Mouse (Mus musculus): ENCODE results near the gene Lmntd1.

The Lmntd1 gene

DNA sequence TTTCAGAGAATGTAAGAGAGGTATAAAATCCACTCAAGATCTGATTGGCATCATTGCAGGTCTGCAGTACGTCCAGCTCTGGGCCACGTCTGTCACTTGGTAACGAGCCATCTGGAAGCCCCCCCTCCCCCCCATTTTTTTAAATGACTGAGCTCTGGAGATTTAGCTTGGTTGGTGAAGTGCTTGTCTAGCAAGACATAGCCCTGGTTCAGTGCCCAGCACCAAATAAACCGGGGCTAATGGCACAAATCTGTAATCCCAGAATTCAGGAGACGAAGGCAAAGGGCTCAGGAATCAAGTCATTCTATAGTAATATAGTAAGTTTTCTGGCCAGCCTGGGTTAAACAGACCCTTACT lies 130.8 kb downstream of the Lmntd1 start:
- no peak for DNase-seq

DNA sequence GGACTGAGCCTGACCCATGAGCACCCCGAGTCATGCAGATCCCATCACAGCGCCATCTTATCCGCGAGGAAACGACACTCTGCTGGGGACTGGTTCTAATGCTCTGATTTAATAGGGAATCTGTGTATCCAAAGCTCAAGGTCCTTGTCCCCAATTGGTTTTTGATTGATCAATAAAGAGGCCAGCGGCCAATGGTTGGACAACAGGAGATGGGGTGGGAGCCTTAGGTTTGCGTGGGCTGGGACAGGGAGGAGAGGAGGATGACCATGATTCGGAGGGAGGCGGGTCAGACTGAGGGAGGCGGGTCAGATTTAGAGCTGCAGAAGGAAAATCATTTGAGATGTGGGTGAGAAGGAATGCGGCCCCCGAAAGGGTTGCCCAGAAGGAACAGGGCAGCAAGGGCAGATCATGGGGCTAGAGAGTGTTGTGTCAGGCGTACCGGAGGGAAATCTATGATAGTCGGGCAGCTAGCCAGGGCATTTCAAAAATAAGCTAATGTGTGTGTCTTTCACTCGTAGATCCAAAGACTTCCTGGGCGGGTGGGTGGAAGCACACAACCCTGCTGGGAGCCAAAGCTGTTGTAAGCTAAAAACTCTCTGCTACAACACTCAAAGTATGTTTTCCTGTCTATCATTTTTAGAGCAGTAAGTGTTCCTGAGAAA lies 131.3 kb downstream of the Lmntd1 start:
- DNase-seq: peak; percentile 40

DNA sequence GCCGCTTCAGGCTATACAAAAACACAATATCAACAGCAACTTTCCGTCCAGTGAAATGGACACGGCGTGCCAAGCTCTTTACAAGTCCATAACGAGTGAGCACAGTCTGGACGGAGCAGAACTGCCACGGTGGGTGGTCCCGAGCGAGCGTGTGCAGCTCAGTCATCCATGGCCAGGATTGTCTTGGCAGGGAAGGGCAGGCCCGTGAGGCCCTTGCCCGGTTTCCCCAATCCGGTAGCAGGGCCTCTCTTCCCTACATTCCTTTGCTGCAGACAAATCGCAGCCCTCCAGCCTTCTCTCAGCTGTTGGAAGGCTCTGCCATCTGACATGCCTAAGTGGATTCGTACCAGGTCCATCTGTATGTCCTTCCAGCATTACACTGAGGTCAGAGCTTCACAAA lies 132.2 kb downstream of the Lmntd1 start:
- peak; percentile 31 for DNase-seq

DNA sequence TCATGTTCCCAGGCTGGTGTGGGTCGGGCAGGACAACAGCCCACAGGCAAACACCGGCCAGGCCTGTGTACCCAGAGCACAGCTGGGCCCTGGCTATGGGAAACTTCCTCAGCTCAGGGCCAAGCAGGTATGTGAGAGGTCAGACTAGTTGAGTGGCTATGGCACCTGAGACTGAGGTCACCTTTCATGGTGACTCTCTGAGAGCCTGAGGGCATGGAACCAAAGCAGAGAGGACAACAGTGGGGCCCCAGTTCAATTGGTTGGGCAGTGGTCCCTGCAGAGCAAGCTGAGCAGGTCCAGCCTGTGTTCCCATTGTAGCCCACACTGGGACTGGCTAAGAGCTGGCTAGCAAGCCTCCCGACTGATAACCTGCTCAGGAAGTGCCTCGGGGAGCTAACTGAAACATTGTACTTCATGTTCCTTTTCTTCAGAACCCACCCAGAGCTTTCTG lies 135.3 kb downstream of the Lmntd1 start:
- no peak for DNase-seq

DNA sequence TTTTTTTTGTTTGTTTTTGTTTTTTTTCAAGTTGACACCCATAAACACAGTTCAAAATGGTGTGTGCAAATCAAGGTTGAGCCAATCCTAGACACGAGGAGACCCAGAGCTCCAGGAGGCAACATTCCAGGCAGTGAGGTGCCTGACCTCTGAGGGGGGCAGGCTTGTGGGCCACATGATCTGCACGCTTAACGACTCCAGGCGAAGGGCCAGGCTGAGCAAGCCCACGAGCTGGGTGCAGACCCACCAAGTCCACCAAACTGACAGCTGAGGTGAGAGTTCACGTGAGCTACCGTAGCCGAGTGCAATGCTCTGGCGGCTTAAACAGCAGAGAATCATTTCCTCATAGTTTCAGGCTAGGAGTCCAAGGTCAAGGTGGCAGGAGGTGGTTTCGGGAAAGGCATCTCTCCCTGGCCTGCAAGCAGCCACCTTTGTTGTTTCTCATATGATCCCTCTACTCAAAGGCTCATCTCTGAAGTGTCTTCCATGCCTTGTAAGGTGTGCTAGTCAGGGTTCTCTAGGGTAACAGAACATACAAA lies 136.7 kb downstream of the Lmntd1 start:
- DNase-seq: no peak

DNA sequence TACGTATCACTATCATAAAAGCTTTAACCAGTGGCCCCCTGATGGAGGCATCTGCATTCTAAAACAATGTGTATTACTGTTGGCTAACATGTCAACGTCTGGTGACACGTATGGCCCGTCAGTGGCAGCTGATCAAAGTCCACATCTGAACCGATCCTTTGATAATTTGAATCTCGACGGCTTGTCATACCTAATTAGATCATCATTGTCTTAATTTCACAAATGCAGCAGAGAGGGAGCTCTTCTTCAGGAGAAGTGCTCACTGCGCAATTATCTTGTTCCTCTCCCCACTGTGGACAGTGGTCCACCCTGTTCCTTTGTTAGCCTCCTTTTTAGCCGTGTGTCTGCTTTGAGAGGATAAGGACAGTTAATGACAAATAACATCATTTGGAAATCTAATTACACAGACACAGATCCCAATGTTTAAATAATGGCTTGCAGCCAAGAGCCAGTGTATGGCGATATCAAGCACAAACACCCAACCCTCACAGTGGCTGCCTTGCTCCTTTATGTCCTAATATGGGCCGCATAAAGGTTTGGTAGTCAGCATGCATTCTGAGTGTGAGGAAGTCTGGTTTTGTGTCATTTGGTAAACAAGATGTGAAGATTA lies 142.4 kb downstream of the Lmntd1 start:
- DNase-seq: no peak

DNA sequence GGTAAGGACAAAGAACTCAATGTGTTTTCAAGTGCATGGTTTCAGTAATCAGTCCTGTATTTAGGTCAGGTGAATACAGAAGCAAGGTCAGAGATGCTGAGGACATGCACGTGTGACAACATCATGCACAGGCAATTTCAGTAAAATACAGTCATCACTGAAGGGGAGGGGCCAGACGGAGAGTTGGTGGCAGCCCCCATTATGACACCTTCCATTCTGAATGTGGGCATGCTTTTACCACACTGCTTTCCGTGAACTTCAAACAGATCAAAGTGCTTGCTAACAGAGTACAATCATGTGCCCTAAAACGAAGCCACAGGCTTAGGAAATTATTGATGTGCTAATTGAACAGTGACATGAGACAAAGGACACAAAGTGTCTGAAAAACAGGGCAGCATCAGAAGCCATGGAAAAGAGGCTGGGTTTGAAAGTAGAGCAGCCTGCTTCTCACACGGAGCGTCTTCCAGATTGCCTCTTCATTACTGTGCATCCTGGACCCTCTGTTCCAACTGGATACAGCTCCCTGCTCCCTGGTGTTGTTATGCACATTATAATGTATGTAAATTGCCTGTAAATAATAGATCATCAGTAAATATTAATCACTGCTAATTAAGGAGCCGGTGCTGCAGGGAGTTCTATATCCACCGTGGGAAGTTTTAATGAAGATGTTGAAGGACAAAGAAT lies 144.7 kb downstream of the Lmntd1 start:
- DNase-seq: no peak

DNA sequence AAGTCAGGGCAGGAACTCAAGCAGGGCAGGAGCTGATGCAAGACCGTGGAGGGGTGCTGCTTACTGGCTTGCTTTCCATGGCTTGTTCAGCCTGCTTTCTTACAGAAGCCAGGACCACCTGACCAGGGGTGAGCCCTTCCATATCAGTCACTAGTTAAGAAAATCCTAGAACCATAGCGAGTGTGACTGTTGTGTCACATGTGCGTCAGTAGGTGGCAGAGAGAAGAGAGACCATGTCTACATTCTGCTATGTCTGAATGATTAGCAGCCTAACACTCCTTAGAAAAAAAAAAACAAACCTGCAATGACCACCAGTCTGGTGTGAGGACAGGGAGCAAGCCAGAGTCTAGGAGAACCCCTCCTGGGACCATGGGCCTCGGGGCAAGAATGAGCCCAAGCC lies 150.1 kb downstream of the Lmntd1 start:
- DNase-seq: no peak

DNA sequence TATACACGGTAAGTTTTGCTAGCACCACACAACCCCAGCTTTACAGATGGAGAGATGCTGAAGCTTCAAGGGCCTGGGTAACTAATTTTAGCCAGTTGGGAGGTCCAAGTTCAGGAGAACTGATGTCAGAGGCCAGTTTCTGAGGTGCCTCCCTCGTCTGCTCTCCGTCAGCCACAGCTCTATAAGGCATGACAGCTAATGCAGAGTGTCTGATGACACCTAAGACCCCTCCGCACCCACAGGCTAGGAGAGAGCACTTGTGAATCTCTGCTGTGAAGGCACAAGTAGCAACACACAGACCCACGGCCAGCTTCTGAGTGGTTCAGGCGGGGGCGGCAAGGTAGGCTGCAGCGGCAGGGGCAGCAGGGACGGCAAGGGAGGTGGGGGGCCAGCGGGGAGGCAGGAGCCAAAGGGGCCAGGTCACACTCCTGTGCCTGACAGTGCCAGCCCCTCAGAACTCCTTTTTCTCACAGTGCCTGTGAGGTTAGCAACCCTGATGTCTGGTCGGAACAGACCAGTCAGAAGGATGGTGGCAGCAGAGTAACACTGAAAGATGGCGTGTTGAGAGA lies 151.4 kb downstream of the Lmntd1 start:
- no peak for DNase-seq

DNA sequence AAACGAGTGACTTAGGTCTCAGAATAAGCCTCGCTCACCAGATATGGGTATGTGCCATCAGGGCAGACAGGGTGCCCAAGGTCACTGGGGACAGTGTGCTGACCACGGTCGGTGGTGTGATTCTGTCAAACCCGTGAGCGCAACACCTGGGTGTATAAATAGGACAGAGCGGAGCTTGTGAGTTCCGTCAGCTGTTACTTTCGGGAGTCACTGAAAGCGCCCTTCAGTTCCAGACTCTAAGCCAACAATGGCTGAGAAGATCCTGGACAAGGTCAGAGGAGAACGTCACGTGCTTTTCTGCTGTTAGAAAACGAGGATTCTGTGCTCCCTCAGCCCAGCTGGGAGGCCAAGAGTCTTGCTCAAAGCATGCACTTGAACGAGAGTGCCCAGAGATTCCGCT lies 157.1 kb downstream of the Lmntd1 start:
- peak; percentile 34 for DNase-seq

DNA sequence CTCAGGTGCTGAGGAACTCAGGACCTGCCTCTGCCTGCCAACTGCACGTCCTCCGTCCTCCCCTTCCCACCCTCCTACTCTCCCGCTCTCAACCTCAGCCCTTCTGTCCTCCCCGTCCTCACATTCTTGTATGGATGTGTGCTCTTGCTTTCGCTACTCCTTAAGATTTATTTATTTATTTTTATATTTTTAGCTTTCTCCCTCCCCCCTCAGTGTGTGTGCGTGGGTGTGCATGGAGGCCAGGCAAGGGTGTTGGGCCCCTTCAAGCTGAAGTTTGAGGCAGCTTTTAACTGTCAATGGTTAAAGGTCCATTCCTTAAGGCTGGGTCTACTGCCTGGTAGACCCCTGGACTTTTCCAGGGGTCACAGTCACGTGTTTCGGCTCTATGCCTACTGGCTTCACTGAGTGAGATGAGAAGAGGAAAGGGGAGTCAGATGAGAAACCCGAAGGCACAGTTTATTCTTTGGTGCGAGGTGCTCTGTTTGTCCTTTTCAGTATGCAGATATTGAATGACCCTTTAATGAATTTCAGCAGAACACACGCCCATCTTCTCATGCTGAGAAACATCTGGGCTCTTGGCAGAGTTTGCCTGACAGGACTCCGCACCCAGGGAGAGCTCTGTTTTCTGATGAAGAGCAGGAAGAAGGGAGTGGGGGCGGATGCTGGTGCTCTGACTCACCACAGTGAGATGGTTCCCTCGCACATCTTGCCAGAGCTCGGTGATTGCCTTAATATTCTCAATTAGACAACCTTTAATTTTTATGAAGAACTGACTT lies 163.3 kb downstream of the Lmntd1 start:
- DNase-seq: peak; percentile 32

DNA sequence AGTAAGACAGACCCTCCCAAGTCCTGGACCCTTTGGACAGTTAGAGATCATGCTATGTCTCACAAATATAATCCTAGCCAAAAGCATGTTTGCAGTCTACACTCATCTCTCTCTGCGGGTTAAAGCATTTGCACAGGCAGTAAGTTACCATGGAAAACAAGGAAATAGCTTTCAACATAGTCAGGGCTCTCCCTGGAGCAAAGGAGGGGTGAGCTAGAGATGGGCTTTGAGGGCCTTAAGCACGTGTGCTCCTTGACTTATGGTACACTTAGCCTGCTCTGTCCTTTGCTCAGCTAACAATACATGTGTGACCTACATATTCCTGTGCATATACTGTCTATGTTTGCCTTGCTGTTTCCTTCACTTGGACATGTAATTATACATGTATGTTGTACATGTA lies 165.8 kb downstream of the Lmntd1 start:
- no peak for DNase-seq

DNA sequence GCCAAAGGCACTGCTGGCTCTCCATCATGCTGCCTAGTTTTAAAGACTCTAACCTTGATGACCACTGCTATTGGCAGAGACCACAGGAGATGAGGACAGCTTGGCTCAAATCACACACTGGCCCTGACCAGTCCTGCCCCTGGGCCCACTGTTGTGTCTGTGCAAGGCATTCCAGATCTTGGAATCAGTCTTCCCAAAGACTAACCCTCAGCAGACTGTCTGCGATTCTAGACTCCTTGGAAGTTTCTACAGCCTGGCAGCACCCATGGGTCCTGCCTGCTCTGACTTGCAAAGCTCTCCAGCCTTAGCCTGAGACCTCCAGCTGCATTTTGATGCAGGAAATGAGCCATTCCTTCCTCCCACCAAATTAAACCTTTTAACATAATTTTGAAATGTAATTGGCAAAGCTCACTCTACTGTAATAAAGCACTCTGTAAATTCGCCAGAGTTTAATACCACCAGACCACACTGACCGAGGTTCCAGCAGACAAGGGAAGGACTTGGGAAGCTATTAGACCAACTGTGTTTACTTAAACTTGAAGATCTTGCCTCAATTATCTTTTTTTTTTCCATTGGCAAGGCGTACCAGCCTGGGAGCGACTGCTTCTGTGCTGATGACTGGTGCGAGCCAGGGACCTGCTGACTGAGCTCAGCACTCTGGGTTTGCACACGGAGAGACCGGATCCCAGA lies 168.2 kb downstream of the Lmntd1 start:
- no peak for DNase-seq

DNA sequence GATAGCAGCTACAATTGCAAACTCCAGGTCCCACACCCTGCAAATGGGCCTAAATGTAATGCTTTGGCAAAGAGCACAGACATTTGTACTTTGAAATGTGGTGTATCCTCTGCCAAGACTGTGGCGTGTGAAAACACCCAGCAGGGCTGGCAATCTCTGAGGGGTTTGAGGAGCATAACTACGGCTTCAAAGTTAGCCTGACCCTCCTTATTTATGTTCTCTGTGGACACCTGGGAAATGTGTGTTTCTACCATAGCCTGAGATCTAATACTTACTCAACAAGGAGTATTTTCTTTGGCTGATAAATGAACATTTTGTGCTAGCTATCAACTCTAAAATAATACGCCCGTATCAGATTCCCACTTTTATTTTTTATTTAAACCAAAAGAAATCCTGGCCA lies 168.7 kb downstream of the Lmntd1 start:
- DNase-seq: no peak

DNA sequence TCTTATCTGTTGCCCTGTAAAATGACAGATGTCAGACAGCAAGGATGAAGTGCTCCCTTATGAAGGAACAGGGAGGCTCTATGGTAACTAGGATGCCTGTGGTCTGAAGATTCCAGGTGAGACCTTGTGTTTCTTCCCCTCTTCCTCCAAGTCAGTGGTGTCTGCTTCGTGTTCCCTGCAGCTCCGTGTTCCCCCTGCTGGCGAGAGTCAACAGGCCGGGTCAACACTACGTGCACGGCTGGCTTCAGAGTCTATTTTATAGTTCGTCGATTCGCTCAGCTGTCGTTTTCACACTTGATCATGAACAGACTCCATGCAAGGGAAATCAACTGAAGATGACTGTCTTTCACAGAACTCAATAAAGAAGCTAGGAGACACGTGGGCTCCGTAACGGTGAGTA lies 171.3 kb downstream of the Lmntd1 start:
- DNase-seq: peak; percentile 38

DNA sequence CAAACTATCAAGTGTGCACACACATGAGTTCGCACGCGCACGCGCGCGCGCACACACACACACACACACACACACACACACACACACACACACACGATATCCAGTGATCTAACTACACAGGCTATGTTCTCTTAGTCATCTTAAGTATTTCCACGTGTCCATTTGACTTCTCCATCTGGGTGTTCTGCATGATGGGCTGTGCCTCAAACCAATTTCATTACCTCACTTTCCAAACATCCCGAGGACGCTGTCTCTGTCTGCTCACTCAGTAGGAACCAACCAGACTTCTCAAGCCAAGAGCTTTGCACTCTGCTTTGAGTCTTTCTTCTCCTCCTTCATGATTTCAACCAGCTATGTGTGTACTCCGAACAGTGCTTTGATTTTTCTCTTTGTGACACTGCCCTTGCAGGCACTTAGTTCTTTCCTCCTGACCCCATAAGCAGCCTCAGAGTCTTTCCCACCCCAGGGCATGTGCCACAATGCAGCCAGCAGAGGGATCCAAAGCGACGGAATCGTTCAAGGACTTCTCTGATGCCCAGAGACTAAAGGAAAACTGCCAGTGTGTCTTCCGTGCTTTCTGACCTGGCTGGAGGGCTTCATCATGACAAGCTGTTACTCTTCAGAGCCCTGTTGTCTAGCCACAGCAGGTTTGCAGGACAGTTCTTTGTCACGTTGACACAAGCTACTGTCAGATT lies 172.6 kb downstream of the Lmntd1 start:
- DNase-seq: peak; percentile 67

DNA sequence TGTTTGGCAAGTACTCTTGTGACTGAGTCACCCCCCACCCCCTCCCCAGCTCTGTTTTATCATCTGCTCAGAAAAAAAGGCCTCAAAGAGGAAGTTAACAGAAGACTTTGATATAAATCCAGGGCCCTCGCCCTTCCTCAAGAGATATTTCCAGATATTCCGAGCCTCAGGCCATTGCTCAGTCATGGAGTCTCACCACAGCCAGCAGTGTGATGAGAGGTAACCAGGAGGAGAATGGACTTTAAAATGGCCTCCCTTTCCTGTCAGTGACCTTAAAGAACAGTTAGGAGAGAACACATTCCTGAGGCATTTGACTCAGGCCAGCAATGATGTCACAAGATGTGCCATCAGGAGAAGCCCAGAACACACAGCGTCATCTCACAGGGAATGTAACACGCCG lies 175.3 kb downstream of the Lmntd1 start:
- no peak for DNase-seq

DNA sequence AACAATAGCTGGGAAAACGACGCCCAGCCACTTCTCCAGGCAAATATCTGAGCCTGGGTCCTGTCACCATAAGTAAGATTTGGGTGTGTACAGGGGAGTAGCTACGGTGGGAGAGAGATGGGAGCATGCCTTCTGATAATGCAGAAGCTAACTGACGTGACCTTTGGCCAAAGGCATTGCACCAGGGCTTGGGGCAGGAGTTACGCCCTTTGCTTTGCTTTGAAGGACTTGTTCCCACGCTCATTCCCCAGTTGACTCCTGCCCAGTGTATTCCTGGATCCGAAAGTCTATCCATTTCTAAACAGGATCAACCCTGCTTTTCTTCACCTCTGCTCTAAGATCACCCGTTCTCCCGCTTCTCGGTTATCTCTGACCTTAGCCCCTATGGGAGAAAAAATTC lies 178.4 kb downstream of the Lmntd1 start:
- DNase-seq: no peak

DNA sequence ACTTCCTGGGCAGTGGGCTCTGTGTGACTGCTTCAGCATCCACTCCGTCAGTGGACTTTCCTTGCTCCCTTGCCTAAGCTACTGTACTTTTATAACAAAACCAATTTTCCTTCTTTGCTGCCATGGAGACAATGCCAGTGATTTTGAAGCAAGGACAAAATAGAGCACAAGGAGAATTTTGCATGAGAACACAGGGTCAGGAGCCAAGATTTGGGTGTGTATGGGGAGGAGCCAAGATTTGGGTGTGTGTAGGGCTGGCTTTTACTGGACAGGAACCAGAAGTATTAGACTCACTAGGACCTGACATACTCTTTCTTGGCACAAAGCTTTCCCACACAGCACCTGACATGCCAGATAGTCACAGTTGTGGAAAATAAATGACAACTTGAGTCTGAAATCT lies 179.0 kb downstream of the Lmntd1 start:
- no peak for DNase-seq

DNA sequence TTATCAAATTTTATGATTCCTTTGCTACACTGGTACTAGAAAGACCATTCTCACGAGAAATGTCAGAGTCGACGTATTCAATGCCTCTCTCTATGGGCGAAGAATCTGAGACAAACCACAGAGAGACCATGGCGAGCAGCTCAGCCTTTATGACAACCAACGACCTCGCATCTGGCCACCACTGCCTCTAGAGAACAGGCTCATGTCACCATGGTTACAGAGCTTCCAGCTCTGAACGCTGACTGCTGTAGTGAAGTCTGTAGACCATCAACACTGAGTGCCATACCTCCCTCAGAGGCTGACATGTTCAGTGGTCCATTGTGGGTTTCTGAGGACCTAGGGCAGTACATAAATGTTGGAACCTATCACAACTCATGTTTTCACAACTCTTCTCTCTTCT lies 180.2 kb downstream of the Lmntd1 start:
- DNase-seq: no peak
